Mouse (Mus musculus) urinary bladder, postnatal 10 days (tissue): ENCODE measurements around the gene Mindy4.

Experiments
- DNase-seq: peaks from one replicate; pipeline ENCODE4 v3.0.0; 2022; ENCODE audit warnings: low spot score

The Mindy4 gene

GRCm38 (mm10) chr6:55341688-55342087, 138.5 kb downstream of the Mindy4 start:
- no peak for DNase-seq

GRCm38 (mm10) chr6:55342328-55342727, 139.1 kb downstream of the Mindy4 start:
- DNase-seq: no peak

- DNase-seq: no peak
These were observed 140.3 kb downstream of the Mindy4 start for GRCm38 (mm10) chr6:55343446-55343845.

GRCm38 (mm10) chr6:55344291-55345016, 141.3 kb downstream of the Mindy4 start:
- no peak for DNase-seq

GRCm38 (mm10) chr6:55345264-55345663, 142.1 kb downstream of the Mindy4 start:
- DNase-seq: no peak

- DNase-seq: no peak
These were observed 143.3 kb downstream of the Mindy4 start for GRCm38 (mm10) chr6:55346491-55346890.

- no peak for DNase-seq
These were observed 144.8 kb downstream of the Mindy4 start for GRCm38 (mm10) chr6:55347711-55348571.

GRCm38 (mm10) chr6:55349231-55349630, 146.0 kb downstream of the Mindy4 start:
- no peak for DNase-seq

GRCm38 (mm10) chr6:55350383-55350952, 147.3 kb downstream of the Mindy4 start:
- no peak for DNase-seq

- no peak for DNase-seq
These were observed 148.5 kb downstream of the Mindy4 start for GRCm38 (mm10) chr6:55351712-55352111.

GRCm38 (mm10) chr6:55353711-55354445, 150.7 kb downstream of the Mindy4 start:
- no peak for DNase-seq

GRCm38 (mm10) chr6:55354456-55355117, 151.4 kb downstream of the Mindy4 start:
- DNase-seq: no peak

- DNase-seq: no peak
These were observed 152.4 kb downstream of the Mindy4 start for GRCm38 (mm10) chr6:55355575-55355974.

GRCm38 (mm10) chr6:55356017-55356703, 153.0 kb downstream of the Mindy4 start:
- no peak for DNase-seq

- DNase-seq: no peak
These were observed 153.9 kb downstream of the Mindy4 start for GRCm38 (mm10) chr6:55356976-55357635.

- DNase-seq: no peak
These were observed 154.5 kb downstream of the Mindy4 start for GRCm38 (mm10) chr6:55357636-55358031.

- no peak for DNase-seq
These were observed 155.6 kb downstream of the Mindy4 start for GRCm38 (mm10) chr6:55358731-55359143.

- no peak for DNase-seq
These were observed 159.5 kb downstream of the Mindy4 start for GRCm38 (mm10) chr6:55362663-55363062.

- no peak for DNase-seq
These were observed 163.9 kb downstream of the Mindy4 start for GRCm38 (mm10) chr6:55367126-55367525.
